Mouse (Mus musculus) bone marrow, adult 2 months (tissue): ENCODE measurements around the gene Cd2bp2. TPM values are rescaled to one million over a fixed set of nuclear protein-coding genes. Genes with fewer than 3 reads are reported as not detected.
A peak's percentile ranks its signal among the peaks of the same experiment; 100 is the strongest.

Source experiments
- H3K27ac ChIP-seq: fragments of 200-500 bp; 2 replicates; pipeline ENCODE4 v1.5.1; 2012; ENCODE audit warnings: low read depth, mild to moderate bottlenecking, control low read depth, inconsistent platforms, low read length; ENCODE audit not compliant: control insufficient read depth, poor library complexity, insufficient read depth
- H3K4me1 ChIP-seq: fragments of 200-500 bp; 2 replicates; pipeline ENCODE4 v1.6.1; 2011; ENCODE audit warnings: low read length; ENCODE audit not compliant: control insufficient read depth, insufficient read depth
- H3K4me3 ChIP-seq: fragments of 200-500 bp; replicated peaks from 2 replicates; pipeline ENCODE3; 2011; ENCODE audit warnings: mild to moderate bottlenecking, low read depth, low read length, control low read depth; ENCODE audit not compliant: control insufficient read depth
- CTCF ChIP-seq: fragments of 200-500 bp; IDR thresholded peaks from 2 replicates; pipeline ENCODE4 v1.5.1; 2011; ENCODE audit warnings: low read length, control low read depth; ENCODE audit not compliant: control insufficient read depth, insufficient read depth
- POLR2A ChIP-seq: fragments of 200-500 bp; IDR thresholded peaks from 2 replicates; pipeline ENCODE4 v1.6.1; 2011; ENCODE audit warnings: low read depth, mild to moderate bottlenecking, control low read depth, low read length, borderline replicate concordance; ENCODE audit not compliant: control insufficient read depth
- WGBS: fragments of 180-500 bp; shearing (Covaris S2); methylation state at CpG from one replicate; pipeline ENCODE4 v1.1.7; 2018; 5-methylcytosine and 5-hydroxymethylcytosine counted together
- polyA plus RNA-seq: library from polyadenylated mRNA; stranded (reverse); fragments of >200 nt; gene quantifications from 2 replicates; pipeline ENCODE4 v1.2.4, GENCODE M21; 2011; ENCODE audit warnings: low replicate concordance; ENCODE audit not compliant: missing spikeins, insufficient read depth, insufficient read length

The Cd2bp2 gene
- polyA plus RNA-seq, 1 experiment = 64.1 TPM

DNA sequence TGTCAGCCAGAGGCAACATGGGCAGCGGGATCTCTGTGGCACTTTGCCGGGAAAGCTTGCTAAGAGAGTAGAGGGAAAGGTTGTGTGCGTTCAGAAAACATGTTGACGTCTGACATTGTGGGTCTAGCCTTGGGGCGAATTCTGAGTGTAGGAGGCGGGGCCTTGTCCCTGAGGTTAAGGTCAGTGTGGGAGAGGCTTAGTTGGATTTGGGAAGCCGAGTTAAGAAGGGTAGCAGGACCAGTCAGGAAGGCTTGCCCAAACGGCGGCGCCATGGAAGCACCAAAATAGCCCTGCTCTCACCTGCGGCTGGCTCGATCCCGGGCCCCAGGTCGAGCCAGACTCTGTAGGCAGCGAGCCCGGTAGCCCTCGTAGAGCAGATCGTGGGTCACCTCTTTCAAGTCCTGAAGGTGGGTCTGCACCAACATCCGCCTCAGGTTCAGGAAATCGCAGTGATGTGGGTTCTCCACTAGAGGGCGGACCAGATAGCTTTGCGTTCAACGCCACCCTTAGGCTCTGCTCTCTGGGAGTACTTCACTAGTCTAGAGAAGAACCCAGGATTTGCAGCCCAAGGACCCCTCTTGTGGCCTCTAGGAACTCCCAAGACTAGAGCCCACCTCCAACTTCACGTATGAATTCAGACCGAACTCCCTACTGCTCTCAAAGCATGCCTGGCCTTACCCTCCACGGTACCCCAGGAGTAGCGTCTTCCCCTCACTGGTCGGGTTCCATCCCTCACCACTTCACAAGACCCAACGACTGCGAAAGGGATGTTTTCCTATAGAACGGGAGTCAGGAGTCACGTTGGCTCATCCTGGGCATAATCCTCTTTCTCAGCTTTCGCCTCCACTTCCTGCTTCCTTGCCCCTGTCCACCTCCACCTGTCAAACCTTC is 19.4 kb upstream of the Cd2bp2 start:
- H3K4me3 ChIP-seq = no peak overlapping the region
- H3K4me1 ChIP-seq = peaks cover 14% of the 10 kb centered on the region
- WGBS = 45% methylated on average over 33 of the region's 33 CpGs
- H3K27ac ChIP-seq = no peak overlapping the region
- no peak for TF ChIP-seq POLR2A
- peak; percentile 91 for TF ChIP-seq CTCF

DNA sequence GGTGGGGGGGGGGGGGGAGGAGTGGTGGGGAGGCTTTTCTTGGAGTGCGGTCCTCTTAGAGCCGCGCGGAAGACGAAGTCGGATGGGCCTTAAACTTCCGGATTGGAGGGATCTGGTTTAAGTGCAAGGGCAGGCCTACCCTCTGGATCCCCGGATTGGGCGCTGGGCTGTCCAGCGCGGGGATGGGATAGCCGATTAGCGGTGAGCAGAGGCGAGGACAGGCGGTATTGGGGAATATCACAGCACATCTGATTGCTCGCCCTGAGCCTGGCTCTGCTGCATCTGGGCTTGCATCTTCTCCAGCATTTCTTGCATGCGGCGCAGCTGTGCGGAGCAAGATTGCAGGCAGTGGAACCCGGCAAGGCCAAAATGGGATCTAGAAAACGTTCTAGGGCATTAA is 18.7 kb upstream of the Cd2bp2 start:
- H3K4me3 ChIP-seq = no peak overlapping the region
- TF ChIP-seq POLR2A (no peak), CTCF (no peak)
- WGBS = 92% methylated on average over 20 of the region's 21 CpGs
- H3K4me1 ChIP-seq = peaks cover 14% of the 10 kb centered on the region
- H3K27ac ChIP-seq = no peak overlapping the region

DNA sequence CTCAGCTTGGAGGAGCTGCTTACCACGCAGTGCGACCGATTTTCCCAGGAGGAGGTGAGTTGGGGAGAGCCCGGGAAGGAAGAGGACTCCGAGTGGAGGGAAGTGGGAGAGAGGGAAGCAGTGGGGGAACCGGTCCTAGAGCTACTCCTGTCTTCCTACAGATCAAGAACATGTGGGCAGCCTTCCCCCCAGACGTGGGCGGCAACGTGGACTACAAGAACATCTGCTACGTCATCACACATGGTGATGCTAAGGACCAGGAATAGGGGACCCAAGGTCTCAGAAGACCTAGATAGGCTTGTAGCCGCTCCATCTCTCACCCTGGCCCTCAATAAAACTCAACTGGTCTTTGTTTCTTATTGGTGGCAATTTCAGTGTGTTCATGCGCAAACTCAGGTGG is 18.1 kb upstream of the Cd2bp2 start:
- peaks cover 12% of the 10 kb centered on the region for H3K4me1 ChIP-seq
- TF ChIP-seq CTCF = peak; percentile 12; the same call in 1 of the 2 replicates
- TF ChIP-seq POLR2A = no peak
- 79% methylated on average over 12 of the region's 12 CpGs for WGBS
- no peak overlapping the region for H3K4me3 ChIP-seq
- no peak overlapping the region for H3K27ac ChIP-seq

DNA sequence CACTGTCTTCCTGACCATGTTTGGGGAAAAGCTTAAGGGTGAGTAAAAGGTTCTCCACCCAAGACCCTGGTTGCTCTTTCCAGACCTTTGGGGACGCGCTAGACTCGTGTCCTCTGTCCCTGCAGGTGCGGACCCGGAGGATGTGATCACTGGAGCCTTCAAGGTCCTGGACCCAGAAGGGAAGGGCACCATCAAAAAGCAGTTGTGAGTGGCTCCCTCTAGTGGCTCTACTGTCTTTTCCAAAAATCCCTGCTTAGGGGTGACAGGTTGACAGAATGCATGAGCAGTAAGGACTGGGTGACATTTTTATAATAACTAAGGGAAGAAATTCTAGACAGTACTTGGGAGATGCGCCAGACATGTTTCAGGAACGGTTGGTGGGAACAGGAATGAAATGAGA is 17.6 kb upstream of the Cd2bp2 start:
- Histone ChIP-seq H3K4me3 (no peak overlapping the region), H3K27ac (no peak overlapping the region), H3K4me1 (peaks cover 10% of the 10 kb centered on the region; the same call in 1 of the 2 replicates)
- peak; percentile 71 for TF ChIP-seq CTCF
- no peak for TF ChIP-seq POLR2A
- 32% methylated on average over 7 of the region's 7 CpGs for WGBS

DNA sequence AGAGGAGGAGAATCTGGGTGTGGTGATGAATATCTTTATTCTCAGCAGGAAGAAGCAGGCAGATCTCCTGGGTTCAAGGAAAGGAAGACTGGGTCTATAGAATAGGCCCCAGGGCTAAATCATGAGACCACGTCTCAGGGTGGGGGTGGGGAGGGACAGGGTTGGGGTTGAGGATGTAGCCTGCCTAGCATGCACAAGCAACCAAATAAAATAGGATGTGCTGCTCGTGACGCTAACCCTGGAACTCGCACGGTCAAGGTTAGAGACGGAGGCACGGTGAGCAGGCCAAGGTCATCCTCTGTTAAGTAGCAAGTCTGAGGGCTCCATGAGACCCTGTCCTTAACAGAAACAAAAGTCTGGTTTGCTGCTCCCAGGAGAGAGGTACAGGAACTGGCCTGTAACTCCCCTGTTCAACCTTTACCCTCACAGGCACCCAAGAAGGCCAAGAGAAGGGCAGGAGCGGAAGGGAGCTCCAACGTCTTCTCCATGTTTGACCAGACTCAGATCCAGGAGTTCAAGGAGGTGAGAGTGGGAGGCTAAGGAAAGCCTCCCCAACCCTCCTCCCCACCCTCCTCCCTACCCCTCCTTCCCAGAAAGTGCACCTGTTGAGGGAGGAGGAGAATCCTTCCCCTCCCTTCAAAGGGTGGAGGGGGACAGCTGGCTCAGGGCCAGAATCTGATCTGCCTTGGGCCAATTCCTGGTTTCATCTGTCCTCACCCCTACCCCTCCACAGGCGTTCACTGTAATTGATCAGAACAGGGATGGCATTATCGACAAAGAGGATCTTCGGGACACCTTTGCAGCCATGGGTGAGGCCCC is 16.8 kb upstream of the Cd2bp2 start:
- Histone ChIP-seq H3K4me1 (peaks cover 5% of the 10 kb centered on the region; the same call in 1 of the 2 replicates), H3K27ac (no peak overlapping the region), H3K4me3 (no peak overlapping the region)
- TF ChIP-seq CTCF (no peak), POLR2A (no peak)
- 88% methylated on average over 12 of the region's 12 CpGs for WGBS

DNA sequence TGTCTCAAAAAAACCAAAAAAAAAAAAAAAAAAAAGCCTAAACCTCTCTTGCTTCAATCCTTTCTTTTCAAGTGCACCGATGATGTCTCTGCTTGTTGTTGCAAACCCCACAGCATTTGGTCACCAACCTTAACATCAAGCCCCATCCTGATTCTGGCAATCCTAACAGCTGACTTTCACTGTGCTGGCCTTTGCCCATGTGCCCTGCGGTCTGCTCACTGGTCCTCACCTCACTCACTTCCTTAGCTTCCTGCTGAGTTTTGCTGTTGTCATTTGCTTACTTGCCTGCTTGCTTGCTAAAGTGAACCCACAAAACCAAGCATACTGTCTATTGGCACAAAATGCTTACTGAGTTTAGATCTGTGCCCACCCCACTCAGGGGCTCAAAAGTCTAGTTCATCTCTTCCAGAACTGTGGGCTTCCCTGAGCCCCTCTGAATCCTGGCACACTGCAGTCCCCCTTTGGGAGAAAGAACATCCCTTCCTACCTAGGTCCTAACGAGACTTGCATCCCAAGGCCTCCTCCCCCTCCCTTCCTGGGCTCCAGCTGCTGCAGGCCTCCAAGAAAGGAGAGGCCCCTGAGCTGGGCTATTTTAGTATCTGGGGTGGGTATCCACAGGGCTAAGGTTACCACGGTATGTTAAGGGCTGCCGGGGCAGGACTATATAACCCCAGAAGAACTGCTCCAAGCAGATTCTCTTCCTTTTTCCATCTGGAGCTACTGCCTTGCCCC is 15.3 kb upstream of the Cd2bp2 start:
- Histone ChIP-seq H3K4me3 (no peak overlapping the region), H3K4me1 (peaks cover 2% of the 10 kb centered on the region; the same call in 1 of the 2 replicates), H3K27ac (peak overlapping the region; percentile 34)
- no peak for TF ChIP-seq POLR2A
- no peak for TF ChIP-seq CTCF
- WGBS = 28% methylated on average over 5 of the region's 5 CpGs

DNA sequence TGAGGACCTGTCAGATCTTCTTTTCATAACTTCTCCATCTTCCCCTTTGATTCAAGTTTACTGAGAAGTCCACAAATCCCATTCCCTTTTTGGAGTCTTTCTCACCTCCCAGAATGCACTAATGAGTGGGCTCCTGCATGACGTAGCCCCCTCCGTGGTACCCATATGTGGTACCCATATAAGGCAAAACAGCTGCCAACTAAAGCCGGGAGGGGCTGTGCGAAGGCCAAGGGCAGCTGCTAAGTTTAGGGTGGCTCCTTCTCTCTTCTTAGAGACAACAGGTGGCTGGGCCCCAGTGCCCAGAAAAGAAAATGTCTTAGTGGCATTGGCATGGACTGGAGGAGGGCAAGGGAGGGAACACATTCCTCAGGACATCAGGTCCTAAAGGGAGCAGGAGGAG is 14.4 kb upstream of the Cd2bp2 start:
- TF ChIP-seq POLR2A (no peak), CTCF (no peak)
- Histone ChIP-seq H3K4me3 (no peak overlapping the region), H3K4me1 (peaks cover 2% of the 10 kb centered on the region; the same call in 1 of the 2 replicates), H3K27ac (peak overlapping the region; percentile 60)
- WGBS = 76% methylated on average over 4 of the region's 4 CpGs
